Mouse (Mus musculus) bone marrow macrophage, adult 2 months (primary cell): ENCODE results near the gene Def6.

Experiments
- CTCF ChIP-seq: IDR thresholded peaks from 2 replicates; pipeline ENCODE4 v1.5.1; 2012; ENCODE audit warnings: low read depth, mild to moderate bottlenecking, low read length, moderate library complexity
- POLR2A ChIP-seq: IDR thresholded peaks from 2 replicates; pipeline ENCODE4 v1.6.1; 2012; ENCODE audit warnings: mild to moderate bottlenecking, low read depth, low read length, borderline replicate concordance

- TF ChIP-seq CTCF (no peak), POLR2A (no peak)
Observed at GRCm38 (mm10) chr17:28260543-28260909, 52.9 kb downstream of the Def6 start.
